Mouse (Mus musculus) heart, adult 8-10 months (tissue): ENCODE measurements around the gene Papolb. TPM values are rescaled to one million over a fixed set of nuclear protein-coding genes. Genes with fewer than 3 reads are reported as not detected.
A peak's percentile ranks its signal among the peaks of the same experiment; 100 is the strongest.

Source experiments
- DNase-seq: peaks from one replicate; pipeline ENCODE4 v3.0.0; 2022; ENCODE audit warnings: low spot score
- total RNA-seq, 4 experiments: library from RNA; stranded (reverse); gene quantifications; 2 replicates each; pipeline ENCODE4 v1.2.4; 2022

Gene Papolb
- total RNA-seq, 4 experiments from 2014 or later = 0.06 to 0.16 (median 0.06) TPM; not detected in 1

DNA sequence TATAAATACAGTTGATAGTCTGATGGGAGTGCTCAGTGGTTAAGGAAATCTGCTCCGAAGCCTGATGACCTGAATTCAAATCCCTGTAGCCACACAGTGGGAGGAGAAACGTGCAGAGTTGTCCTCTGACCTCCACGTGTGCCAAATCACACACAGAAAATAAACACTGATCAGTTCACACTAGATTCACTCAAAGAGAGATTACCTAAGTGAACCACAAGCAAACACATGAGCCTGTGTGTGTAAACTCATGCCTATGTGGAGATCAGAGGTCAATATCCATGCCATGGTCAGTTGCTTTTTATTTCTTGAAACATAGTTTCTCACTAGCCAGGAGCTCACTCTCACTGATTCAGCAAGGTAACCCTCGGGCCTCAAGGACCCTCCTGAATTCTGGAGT, 9.5 kb downstream of the Papolb start:
- no peak for DNase-seq

DNA sequence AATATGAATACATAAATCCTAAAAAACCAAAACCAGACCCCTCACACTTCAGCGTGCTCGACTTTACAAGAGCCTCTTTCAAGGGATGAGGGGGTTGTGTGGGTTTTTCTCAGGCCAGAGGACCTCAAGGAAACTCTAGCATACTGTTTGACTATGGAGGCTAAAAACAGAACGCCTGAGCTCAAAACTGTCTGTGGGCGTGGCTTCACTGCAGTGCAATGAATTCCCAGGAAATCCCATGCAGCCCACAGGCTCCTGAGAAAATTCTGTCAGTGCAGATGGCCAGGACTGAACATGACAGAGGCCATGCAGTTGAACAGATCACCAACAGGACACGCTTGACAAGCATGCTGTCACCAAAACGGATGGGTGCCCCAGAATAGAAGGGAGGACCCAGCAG, 10.9 kb downstream of the Papolb start:
- no peak for DNase-seq

DNA sequence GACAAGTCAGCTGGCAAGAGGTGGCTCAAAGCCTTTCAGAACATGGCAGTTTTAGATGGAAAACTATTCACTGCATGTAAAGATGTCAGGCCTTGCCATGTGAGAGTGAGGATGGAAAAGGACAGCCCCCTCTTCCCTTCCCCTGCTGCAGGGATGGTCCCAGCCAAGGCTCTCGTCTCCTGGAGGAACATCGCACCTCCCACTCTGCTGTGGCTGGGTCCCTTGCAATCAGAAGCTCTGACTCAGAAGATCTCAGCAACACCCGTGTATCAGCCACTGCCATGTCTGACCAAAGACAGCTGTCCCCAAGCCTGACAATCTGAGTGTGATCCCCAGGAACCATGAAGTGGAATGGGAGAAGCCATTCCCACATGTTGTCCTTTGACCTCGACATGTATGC, 17.8 kb downstream of the Papolb start:
- DNase-seq = no peak

DNA sequence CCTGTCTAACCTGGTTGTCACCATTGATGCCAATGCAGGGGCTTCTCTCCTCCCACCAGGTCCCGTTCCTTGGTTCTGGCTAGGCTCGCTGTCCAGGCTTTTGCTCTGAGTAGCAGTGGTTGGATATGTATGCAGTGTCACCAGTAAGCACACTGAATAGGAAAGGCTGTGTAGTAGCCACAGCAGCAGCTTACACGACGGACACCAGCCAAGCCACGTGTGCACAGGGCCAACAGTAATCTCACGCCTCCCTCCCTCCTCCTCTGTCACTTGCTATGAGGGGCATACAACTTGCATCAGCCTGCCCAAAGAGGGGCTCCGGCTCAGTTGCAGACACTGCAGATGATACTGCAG, 19.8 kb downstream of the Papolb start:
- no peak for DNase-seq

DNA sequence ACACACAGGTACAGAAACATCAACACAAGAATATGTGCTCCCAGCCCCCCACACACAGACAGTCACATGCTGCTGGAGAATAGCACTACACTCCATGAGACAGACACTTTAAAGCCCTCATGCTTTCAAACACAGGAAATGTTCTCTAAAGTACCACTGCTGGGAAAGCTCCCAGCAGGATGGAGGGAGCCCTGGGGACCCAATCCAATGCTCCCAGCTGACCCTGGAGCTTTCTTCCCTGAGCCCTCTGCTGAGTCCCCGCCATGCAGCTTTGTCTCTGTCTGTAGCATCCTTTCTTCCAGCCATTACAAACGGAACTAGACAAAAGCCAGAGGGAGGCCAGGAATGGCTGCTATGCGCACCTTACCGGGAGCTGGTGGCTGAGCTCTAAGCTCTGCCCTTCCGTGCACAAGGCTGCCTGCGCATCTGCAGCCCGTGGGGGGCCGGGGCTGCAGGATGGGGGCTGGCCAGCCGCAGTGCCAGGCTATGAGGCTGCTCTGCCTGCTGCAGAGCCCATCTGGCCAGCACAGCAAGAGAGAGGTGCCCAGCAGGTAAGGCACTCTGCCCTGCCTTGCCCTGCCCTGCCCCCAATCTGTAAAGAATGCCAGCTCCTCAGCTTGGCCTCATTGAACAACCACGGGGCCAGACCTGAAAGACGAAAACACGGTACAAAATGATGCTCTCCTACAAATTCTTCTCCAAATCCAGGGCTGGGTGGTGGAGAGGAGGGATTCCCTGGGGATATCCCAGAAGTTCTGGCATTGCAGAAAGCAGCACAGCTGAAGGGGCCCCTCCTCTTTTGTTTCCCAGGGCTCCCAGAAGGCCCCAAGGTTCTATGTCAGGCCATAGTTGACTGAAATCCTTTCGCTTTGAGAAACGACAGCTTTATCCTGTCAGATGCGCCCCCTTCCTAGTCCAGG, 20.5 kb downstream of the Papolb start:
- DNase-seq = no peak

DNA sequence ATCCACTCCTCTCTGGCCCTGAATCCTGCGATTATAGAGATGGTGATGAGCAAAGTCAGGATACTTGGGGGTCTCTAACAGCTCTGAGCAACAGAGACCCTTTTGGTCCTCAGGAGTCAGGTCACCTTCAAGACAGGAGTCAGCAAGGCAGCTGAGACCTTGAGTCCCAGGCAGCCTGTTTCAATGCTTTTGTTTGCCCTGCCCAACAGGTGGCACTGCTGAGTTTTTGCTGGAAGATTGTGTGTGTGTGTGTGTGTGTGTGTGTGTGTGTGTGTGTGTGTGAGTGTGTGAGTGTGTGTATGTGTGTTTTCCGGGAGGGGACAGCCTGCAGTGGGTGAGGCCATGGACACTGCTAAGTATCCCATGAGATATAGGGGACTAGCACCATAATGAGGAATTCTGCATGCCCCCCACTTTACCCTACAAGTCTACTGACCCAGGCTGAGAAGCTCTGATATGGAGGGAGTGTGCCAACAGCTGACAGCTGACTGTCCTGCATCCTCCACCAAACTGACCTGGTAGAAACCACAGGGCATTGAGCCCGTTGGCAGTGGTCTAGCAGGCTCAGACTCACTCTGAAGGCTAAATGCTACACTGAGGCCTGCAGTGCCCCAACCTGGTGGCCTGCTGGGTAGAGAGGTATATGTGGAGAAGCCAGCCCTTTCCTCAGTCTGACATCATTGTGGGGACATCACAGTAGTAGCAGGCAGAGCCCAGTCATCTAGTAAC, 24.0 kb downstream of the Papolb start:
- DNase-seq = no peak

DNA sequence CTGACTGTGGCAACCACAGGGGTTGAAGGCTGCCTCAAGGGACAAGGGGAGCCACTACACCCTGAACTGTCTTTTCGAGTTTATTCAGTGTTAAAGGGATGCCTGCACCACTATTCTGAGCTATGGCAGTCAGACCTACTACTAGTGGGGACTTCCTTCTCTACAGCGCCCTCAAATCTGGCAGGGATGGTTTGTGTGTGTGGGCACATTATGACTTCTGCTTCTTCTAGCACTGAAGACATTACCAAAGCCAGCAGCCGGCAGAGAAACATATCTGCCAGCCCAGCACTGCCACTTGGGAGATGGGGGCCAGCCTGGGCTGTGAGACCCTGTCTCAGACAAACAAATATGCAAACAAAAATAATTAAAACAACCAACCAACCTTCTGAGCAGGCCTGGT, 25.7 kb downstream of the Papolb start:
- DNase-seq = no peak

DNA sequence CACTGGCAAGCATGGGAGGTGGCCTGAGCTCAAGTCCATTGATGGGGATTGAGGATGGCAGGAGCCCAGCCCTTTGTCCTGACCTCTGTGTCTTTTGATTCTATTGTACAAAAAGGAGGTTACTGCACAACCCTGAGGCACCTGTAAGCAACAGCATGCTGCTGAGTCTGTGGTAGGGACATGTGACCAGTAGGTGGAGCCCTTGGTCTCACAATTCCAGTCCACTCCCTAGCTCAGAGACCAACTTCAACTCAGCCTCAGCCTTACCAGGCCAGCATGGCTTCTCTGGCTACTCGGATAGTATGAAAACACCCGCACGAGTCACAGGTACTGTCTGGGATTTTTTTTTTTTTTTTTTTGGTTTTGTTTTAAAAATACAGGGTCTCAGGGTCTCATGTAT, 27.5 kb downstream of the Papolb start:
- DNase-seq = peak; percentile 74

DNA sequence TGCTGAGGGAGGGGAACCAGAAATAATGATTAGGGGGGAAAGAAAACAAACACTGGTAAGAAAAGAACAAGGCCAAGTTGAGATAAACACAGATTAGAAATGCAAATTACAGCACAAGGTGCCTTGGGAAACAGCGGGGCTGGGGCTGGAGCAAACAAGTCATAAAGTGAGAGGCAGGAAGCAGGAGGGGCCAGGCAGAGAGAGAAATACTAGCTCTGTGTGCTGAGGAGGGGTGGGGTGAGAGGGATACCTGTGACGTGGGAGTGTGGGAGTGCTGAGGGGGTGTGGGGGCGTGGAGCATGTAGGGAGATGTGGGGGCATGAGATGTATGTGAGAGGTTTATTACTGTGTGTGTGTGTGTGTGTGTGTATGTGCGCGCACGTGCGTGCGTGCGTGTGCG, 29.0 kb downstream of the Papolb start:
- no peak for DNase-seq

DNA sequence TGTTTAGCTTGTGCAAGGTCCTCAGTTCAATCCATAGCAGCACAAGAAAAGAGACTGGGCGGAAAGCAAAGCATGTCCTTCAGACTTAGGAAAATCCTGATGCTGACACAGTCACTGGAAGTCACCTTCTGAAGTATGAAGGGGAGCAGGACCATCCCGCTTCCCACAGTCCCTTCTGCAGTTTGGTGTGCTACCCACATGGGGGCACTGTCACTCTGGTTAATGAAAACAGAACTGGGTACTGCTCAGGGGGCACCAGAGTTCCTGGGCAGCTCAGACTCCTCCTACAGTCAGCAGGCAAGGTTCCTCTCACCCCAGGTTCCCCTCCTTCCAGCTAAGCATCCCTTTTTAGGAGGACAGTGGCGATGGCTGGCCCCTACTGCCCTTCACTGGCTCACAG, 30.9 kb downstream of the Papolb start:
- no peak for DNase-seq

DNA sequence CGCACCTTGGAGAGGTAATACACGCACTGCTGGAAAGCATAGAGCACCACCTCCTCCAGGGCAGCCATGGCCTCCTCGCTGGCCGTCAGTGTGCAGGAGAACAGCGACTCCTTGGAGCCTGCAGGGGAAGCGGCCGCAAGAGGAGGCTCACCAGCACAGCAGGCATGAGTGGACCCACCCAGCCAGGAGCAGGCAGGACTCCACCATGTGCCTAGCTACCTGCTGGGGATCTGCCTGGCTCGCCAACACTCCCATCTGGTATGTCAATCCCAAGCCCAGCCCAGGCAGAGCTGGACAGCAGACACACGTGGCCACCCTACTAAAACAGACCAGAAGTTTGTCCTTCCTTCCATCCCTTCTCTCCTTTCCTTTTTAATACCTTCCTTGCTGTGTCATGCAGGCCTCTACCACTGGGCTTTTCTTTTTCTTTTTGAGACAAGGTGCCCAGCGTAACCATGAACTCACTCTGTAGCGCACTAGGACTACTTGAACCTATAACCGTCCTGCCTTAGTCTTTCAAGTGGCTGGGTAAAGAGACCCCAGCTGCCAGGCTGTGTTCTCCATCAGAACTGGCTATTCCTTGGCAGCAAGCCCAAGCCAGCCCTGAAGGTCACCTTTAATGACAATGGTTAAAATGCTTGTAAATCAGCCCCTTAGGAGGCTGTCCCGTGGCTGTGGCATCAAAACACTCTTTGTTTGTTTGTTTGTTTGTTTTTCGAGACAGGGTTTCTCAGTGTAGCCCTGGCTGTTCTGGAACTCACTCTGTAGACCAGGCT, 34.4 kb downstream of the Papolb start:
- DNase-seq = no peak

DNA sequence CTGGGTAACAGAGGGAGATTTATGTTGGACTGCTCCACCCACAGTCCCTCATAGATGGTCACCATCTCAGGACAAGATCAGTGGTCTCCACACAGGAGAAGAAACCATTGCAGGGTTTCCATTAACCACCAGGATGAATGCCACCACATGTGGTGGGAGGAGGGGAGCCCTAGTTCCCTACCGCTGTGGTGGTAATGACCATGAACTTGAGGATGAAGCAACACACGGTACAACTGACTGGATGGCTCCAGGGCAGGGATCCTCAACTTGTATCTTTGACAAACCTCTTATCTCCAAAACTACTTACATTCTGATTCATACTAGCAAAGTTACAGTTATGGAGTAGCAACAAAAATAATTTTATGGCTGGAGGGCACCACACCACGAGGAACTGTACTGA, 36.6 kb downstream of the Papolb start:
- no peak for DNase-seq

DNA sequence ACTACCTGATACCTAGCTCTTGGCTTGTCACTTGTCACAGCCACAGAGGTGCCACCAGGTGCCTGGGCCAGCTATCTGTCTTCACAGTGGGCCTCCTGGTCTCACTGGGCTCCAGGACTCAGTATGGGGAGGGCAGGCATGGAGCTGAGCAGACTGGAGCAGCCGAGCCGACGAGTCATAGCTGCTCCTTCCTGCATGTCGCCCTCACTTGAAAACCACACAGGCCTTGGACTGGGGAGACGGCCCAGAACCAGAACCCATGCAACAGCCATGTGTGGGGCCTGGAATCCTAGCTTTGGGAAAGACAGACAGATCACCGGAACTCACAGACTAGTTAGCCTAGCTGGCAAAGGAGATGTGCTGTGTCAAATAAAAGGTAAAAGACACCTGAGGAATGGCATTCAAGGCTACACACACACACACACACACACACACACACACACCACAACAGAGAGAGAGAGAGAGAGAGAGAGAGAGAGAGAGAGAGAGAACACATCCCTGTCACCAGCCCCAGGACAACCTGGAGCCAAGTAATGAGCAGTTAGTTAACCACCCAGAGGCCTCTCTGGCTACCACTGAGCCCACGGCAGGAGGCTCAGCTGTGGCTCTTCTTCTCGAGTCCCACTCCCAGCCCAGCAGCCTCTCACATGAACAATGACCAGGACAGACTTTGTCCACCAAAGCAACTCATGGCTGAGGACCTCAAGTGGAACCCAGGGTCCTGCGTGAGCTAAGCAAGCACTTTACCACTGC, 39.7 kb downstream of the Papolb start:
- no peak for DNase-seq

DNA sequence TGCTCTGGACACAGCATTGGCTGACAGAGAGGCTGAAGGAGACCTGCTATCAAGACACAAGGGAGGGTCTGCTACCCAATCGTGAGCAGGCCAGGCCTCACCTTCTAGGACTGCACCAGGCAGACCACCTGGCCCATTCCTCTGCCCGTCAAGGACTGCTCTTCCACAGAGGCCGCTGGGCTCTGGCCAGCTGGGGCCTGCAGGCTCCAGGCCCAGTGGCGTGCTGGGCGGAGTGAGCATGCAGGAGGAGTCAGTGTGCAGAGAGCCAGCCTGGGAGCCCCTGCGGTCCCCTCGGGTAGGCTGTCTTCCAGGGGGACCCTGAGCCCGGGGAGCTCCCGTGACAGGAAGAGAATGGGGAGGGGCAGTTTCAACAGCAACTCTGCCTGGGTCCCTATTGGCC, 43.2 kb downstream of the Papolb start:
- no peak for DNase-seq

DNA sequence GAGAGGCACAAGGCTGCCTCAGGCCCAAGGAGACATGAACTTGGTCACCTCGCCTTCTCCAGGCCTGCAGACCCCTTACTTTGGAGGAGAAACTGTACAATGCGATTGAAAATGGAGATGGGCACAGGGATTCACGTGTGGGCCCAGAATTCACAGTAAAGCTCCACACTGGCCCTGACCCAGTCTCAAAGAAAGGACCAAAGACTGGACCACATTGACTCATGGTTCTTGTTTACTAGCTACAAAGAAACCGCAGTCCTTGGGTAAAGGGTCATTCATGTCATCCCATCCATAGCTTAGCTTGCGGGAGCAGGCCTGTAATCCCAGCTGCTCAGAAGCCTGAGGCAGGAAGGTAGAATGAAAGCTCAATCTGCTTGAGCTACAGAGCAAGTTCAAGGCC, 46.3 kb downstream of the Papolb start:
- no peak for DNase-seq

DNA sequence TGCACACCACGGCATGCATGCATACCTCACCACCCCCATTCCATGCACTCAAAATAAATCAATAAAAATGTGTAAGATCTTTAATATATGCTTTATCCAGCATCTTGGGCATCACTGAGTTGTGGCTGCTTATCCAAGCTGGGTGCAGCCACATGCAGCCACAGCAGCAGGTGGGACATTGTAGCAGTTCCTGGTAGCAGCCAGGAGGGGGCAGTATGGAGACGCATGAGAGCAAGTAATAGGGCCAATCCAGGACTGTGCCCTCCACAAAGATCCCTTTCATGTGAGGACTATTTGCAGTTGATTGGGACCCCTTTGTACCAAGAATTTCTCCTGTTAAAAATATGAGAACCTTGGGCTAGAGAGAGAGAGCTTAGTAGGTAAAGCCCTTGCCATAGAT, 47.4 kb downstream of the Papolb start:
- DNase-seq = no peak

DNA sequence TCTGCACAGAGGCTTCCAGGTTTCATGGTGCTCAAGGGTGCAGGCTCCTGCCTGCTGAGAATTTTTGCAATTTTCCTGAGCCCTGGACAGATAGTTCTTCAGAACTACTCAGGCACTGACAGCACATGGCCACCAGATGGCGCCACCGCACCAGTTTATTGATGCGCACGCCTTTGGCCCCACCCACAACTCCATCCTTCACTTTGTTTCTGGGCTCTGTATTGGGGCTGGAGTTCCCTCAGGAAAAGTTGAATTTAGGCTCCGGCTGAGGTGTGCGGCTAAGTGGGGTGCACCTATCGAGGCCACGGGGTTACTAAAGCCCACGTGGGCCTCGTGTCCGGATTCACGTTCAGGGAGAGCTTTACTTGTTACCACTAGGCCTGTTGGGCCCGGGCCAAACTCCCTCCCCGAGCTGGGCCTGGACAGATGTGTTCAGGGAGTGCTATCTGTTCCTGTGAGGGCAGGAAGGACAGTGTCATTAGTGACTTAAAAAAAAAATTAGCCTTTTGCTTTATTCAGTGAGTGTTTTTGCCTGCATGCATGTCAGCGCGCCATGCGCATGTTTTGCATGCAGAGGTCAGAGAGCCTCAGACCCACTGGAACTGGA, 50.9 kb downstream of the Papolb start:
- peak; percentile 73 for DNase-seq

DNA sequence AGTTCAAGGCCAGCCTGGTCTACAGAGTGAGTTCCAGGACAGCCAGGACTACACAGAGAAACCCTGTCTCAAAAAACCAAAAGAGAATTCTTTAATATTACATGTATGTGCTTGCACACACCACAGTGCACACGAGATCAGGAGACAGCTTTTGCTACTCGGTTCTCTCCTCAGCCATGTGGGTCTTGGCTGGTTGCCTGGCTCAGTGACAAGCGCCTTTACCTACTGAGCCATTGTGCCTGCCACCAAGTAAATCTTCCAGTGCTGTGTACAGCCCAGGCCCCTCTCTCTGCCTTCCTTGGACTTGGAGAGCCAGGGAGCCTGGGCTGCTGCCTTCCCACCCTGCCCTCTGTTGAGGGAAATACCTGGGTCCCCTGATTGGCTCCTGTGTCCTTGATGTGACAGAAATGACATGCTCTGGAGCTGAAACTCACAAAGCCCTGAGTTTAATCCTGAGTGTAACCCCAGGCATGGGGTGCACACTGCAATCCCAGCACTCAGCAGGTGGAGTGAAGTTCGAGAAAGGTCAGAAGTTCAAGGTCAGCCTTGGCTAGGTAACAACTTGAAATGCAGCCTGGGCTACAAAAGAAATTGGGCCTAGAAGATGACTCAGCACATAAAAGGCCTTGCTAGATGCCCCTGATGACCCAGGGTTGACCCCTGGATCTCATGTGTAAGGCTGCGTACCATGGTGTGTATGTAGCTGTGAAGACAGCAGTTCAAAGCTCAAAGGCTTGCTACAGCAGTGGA, 51.8 kb downstream of the Papolb start:
- no peak for DNase-seq

DNA sequence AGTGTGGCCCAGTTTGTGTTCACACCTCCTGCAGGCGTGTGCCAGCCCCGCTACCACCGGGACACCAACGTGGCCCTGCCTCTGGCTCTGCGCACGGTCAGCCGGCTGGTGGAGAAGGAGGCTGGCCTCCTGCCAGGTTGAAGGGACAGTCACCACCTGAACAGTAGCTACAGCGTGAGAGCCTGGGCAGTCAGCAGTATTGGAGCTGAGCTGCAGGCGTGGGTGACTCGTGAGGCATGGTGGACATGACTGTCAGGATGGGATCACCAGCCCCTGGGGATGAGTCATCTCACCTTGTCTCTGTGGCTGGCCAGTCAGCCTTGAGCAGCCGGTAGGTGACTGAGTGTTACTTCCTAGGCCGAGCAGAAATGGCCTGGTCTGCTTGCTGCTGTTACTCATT, 52.5 kb downstream of the Papolb start:
- no peak for DNase-seq
